Mouse (Mus musculus) ES-E14 (cell line): ENCODE results near the gene Foxn3. TPM values are rescaled to one million over a fixed set of nuclear protein-coding genes. Genes with fewer than 3 reads are reported as not detected.

ENCODE experiments used
- DNase-seq: peaks from one replicate; pipeline ENCODE4 v3.0.0-alpha.2; 2013; ENCODE audit warnings: low read depth, low spot score
- H3K27ac ChIP-seq: 2 replicates; pipeline ENCODE4 v1.5.1; 2012; ENCODE audit warnings: low read depth, mild to moderate bottlenecking, low read length, moderate library complexity, mixed read lengths; ENCODE audit not compliant: poor library complexity, insufficient read depth, severe bottlenecking
- H3K36me3 ChIP-seq: 2 replicates; pipeline ENCODE4 v1.6.1; 2012; ENCODE audit warnings: mild to moderate bottlenecking, low read length, moderate library complexity, mixed read lengths; ENCODE audit not compliant: control insufficient read depth, poor library complexity, insufficient read depth, severe bottlenecking
- H3K4me1 ChIP-seq, 2 experiments: fragments of 150-350 bp in 1 of 2; sonication (generic) in 1 of 2; 2 replicates each; pipeline ENCODE4 v1.6.1; 2012; ENCODE audit warnings: low read length in 2 of 2, mild to moderate bottlenecking in 1 of 2, mixed read lengths in 1 of 2; ENCODE audit not compliant: control insufficient read depth in 2 of 2, insufficient read depth in 2 of 2, poor library complexity in 1 of 2
- H3K4me3 ChIP-seq, 2 experiments: fragments of 150-350 bp in 1 of 2; sonication (generic) in 1 of 2; 2 replicates each; pipeline ENCODE4 v1.5.1; 2012; ENCODE audit warnings: low read length in 2 of 2, low read depth in 1 of 2, mild to moderate bottlenecking in 1 of 2, mixed read lengths in 1 of 2; ENCODE audit not compliant: insufficient read depth in 1 of 2, poor library complexity in 1 of 2, severe bottlenecking in 1 of 2
- H3K9ac ChIP-seq: 2 replicates; pipeline ENCODE4 v1.6.1; 2012; ENCODE audit warnings: low read depth, mild to moderate bottlenecking, low read length, mixed read lengths; ENCODE audit not compliant: poor library complexity, insufficient read depth, severe bottlenecking
- H3K9me3 ChIP-seq: fragments of 150-350 bp; sonication (generic); 2 replicates; pipeline ENCODE4 v1.6.1; 2012; ENCODE audit warnings: low read depth, mild to moderate bottlenecking, low read length; ENCODE audit not compliant: control insufficient read depth, insufficient read depth
- CHD2 ChIP-seq: IDR thresholded peaks from 2 replicates; pipeline ENCODE4 v1.6.1; 2014; ENCODE audit warnings: mild to moderate bottlenecking, low read depth, low read length, inconsistent platforms
- HCFC1 ChIP-seq: IDR thresholded peaks from 2 replicates; pipeline ENCODE4 v1.6.1; 2012; ENCODE audit warnings: low read length, inconsistent platforms, borderline replicate concordance; ENCODE audit not compliant: insufficient read depth
- MAFK ChIP-seq: IDR thresholded peaks from 2 replicates; pipeline ENCODE4 v1.6.1; 2014; ENCODE audit warnings: mild to moderate bottlenecking, low read depth, low read length, inconsistent platforms; ENCODE audit not compliant: insufficient read depth
- ZC3H11A ChIP-seq: IDR thresholded peaks from 2 replicates; pipeline ENCODE4 v1.6.1; 2012; ENCODE audit warnings: low read depth, mild to moderate bottlenecking, inconsistent platforms, low read length, borderline replicate concordance
- ZNF384 ChIP-seq: IDR thresholded peaks from 2 replicates; pipeline ENCODE4 v1.6.1; 2012; ENCODE audit warnings: low read depth, low read length, inconsistent platforms
- in situ Hi-C, 2 experiments: fragments of 600-800 bp; cut with MboI; formaldehyde crosslinking; loops; one replicate each; pipeline ENCODE4 v1.15.1; 2025; ENCODE audit warnings: low sequenced_read_pairs in 2 of 2, inconsistent platforms in 1 of 2; ENCODE audit not compliant: unreplicated experiment in 2 of 2
- total RNA-seq: library from RNA; depleted of rRNA; stranded (reverse); fragments of 300-350 nt; gene quantifications from 2 replicates; pipeline ENCODE4 v1.2.3, GENCODE M21; 2012

The Foxn3 gene
- total RNA-seq, 1 experiment: 34.6 TPM

DNA sequence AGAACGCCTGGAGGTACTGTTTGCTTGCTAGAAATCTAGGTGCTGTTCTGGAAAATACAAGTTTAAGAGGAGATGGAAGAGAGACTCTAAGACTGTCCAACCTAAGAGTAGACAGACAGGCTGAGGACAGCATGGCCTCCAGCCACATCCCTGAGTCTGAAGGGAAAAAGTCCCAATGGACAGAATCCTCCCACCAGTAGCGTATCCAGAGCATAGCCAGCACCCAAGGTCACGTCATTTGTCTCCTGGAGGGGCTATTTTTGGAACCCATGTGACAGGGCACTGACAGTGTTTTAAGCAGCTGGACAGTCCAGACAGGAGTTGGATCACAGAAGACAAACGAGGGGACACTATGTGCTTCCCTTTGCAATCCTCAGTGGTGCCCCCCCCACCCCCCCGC is 46.3 kb upstream of the Foxn3 start:
- in situ Hi-C loops: no loop called here
- peaks cover 0 to 2% of the 10 kb centered on the region in 2 experiments; a peak in 1 of 4 replicates for H3K4me1 ChIP-seq
- no peak overlapping the region for H3K9ac ChIP-seq
- TF ChIP-seq ZC3H11A (no peak), HCFC1 (no peak), MAFK (no peak), CHD2 (no peak), ZNF384 (no peak)
- H3K9me3 ChIP-seq: no peaks in the 10 kb centered on the region
- no peak overlapping the region for H3K27ac ChIP-seq
- H3K36me3 ChIP-seq: no peaks in the 10 kb centered on the region
- no peak for DNase-seq
- H3K4me3 ChIP-seq: no peak overlapping the region

DNA sequence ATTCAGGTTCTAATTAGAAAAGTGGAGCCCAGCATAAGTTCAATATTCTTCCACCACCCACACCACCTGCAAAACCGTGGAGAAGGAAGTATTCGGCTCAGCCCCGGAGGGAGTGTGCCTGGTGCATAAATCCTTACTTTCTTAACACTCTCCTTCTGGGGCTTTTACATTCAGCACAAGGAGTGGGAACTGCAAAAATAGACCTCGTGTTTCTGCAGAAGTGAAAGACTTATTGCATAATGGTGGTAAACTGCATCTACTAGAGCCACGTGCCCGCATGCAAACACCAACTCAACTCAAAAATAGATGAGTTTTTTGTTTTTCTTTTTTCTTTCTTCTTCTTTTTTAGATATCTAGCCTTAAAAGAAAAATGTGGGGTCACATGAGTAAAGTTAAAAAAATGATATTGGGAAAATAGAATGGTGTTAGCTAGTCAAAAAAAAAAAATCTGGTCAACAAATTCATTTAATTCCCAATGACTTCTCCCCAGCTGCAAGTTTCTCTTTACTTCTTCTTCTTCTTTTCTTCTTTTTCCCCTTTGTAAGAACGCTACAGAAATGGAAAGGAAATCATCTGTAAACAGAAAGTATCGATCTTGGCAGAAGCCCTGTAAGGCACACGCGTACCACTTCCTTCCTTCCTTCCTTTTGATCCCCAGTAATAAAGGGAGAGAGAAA is 45.0 kb upstream of the Foxn3 start:
- TF ChIP-seq HCFC1: no peak
- no peak overlapping the region for H3K27ac ChIP-seq
- peaks cover 0 to 2% of the 10 kb centered on the region in 2 experiments; a peak in 1 of 4 replicates for H3K4me1 ChIP-seq
- in situ Hi-C loops: no loop called here
- H3K4me3 ChIP-seq: no peak overlapping the region
- H3K9ac ChIP-seq: no peak overlapping the region
- DNase-seq: no peak
- H3K36me3 ChIP-seq: no peaks in the 10 kb centered on the region
- no peaks in the 10 kb centered on the region for H3K9me3 ChIP-seq

DNA sequence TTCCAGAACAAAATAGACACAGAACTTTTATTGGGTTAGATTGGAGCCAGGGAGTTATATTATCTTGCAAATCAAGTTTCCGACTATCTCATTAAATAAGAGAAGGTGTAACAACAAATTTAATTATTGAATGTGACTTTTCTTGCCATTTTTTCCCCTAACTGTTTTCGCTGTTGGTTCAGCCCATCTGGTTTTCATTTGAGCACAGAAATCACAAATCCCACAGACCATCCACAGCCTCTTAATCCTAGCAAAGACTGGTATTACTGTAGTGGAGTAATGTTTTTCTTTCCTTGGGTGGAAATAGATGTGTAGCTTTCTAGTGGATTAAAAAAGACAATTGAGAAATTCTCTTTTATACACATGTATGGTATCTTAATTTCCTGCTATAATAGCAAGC is 40.0 kb upstream of the Foxn3 start:
- TF ChIP-seq CHD2 (no peak), ZC3H11A (no peak), ZNF384 (no peak), MAFK (no peak), HCFC1 (no peak)
- Histone ChIP-seq H3K9ac (no peak overlapping the region), H3K27ac (no peak overlapping the region), H3K4me1 (no peaks in the 10 kb centered on the region), H3K36me3 (no peaks in the 10 kb centered on the region), H3K4me3 (no peak overlapping the region), H3K9me3 (no peaks in the 10 kb centered on the region)
- DNase-seq: no peak
- in situ Hi-C loops: no loop called here

DNA sequence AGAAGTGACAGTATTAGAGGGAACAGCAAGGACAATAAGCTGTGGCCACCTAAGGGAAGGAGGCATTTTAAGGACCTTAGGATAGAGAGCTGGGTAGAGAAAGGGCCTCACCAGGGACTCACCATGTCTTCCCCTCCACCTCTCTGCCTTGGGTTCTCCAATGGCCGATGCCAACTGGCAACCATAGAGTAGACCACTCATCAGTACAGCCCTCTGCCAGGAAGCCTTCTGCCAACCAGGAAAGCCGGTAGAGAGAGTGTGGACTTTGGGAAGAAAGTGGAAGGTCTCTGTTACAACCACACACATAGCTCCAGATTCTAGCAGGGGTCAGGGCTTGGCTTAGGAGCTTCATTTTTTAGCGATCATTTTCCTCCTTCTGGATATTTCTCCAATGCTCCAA is 38.5 kb upstream of the Foxn3 start:
- Histone ChIP-seq H3K36me3 (no peaks in the 10 kb centered on the region), H3K4me1 (no peaks in the 10 kb centered on the region), H3K9me3 (no peaks in the 10 kb centered on the region), H3K27ac (no peak overlapping the region), H3K4me3 (no peak overlapping the region), H3K9ac (no peak overlapping the region)
- in situ Hi-C loops: no loop called here
- no peak for DNase-seq
- TF ChIP-seq ZC3H11A (no peak), MAFK (no peak), HCFC1 (no peak), ZNF384 (no peak), CHD2 (no peak)

DNA sequence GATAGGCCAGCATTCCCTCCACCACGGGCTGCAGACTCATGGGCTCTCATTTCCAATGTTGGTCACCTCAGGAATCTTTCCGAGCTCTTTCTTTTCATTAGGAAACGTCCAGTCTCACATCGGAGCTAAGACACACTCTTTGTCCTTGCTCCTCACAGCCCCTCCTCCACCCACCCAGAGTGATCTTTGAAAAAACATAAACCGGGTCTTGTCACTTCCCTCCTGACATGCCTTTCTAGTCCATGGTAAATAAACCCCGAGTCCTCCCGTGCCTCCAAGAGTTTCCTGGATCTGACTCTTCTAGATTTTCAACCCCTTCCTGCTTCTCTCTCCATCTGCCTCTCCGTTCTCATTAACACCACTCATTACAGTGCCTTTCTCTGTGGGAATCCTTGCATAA is 38.0 kb upstream of the Foxn3 start:
- no peak overlapping the region for H3K9ac ChIP-seq
- no peak for TF ChIP-seq ZNF384
- TF ChIP-seq MAFK: no peak
- TF ChIP-seq HCFC1: no peak
- TF ChIP-seq ZC3H11A: no peak
- TF ChIP-seq CHD2: no peak
- in situ Hi-C loops: no loop called here
- no peak overlapping the region for H3K4me3 ChIP-seq
- no peaks in the 10 kb centered on the region for H3K4me1 ChIP-seq
- no peak overlapping the region for H3K27ac ChIP-seq
- DNase-seq: no peak
- H3K9me3 ChIP-seq: no peaks in the 10 kb centered on the region
- H3K36me3 ChIP-seq: no peaks in the 10 kb centered on the region
